Mouse (Mus musculus) frontal cortex, postnatal 10 days (tissue): Measurements from ENCODE around the gene Gm3045.

Experiments
- DNase-seq, 2 experiments: peaks; one replicate each; pipeline ENCODE4 v3.0.0; 2022; ENCODE audit warnings: low spot score in 2 of 2, mixed read lengths in 1 of 2

The Gm3045 gene

DNA sequence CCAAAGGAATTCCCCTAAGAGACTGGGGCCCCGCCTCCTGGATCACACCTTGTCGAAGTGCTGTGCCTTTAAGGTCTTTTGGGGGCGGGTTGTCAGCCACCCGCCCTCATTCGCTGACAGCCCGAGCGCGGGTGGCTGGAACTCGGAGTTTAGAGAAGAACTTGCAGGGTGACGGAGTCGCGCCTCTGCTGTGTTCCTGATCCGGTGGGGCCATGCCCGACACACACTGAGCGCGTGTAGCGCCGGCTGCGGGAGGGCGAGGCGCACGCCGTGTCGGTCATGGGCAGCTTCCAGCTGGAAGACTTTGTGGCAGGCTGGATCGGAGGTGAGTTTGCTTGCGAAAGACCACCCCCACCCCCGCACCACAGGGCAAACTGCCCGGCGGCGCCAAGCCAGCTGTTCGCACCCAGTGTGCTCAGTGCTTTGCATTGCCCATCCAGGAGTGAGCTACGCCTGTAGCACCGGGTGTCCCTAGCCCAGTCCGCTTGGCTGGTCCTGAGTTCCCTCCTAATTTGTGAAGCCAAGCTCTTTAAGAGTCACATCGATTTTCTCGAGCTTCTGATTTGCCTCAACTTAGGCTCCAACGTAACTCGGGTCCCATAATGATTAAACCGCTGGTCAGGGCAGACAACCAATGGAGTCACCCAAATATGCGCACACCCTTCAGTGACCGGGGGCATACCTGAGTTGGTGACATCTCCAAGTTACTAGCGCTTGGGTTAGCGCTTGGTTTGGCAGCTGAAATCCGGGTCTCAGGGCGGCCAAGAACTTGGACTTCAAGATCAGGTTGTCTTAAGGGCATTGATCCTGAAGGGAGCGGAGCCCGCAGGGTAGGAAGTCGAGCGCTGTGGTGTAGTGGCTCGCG lies 12.0 kb downstream of the Gm3045 start, which contains the start of gene Slc25a48:
TSS of gene Slc25a48 (plus strand) at position 145 of the 865 bp plus-strand sequence.
- DNase-seq, result no peak

DNA sequence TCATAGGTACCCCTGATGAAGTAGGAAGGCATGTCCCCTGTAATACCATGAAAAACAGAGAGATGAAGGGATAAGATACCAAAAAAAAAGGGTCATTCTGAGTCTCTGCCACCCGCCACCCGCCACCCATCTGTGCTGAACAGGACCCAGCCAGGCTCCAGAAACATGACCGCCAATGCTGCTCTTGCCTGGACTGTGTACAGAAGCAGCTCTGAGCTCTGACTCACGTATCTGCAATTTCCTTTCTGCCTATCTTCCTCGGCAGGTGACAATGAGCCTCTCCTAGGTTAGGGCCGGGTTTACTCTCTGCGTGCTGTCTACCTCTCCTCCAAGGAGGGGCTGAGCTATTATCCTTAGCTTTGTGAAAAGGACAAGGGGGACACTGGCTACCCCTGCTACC lies 17.0 kb downstream of the Gm3045 start:
- no peak for DNase-seq

DNA sequence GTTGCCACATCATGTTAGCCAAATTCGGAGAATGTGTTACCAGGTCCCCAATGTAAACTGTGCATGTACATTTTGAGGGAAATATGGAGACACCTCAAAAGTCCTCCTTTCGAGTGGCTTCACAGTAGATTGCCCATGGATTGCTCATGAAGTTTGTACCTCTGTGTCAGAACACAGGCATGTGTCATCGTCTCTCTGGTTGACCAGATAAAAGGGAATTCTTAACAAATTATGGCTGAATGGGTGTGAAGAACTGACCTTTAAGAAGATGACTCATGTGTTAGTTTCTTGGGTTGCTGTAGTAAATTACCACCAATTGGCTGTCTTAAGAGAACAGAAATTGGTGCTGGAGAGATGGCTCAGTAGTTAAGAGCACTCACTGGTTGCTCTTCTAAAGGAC lies 17.7 kb downstream of the Gm3045 start:
- no peak for DNase-seq

GRCm38 (mm10) chr13:56444996-56445395 lies 18.6 kb downstream of the Gm3045 start:
- no peak for DNase-seq

DNA sequence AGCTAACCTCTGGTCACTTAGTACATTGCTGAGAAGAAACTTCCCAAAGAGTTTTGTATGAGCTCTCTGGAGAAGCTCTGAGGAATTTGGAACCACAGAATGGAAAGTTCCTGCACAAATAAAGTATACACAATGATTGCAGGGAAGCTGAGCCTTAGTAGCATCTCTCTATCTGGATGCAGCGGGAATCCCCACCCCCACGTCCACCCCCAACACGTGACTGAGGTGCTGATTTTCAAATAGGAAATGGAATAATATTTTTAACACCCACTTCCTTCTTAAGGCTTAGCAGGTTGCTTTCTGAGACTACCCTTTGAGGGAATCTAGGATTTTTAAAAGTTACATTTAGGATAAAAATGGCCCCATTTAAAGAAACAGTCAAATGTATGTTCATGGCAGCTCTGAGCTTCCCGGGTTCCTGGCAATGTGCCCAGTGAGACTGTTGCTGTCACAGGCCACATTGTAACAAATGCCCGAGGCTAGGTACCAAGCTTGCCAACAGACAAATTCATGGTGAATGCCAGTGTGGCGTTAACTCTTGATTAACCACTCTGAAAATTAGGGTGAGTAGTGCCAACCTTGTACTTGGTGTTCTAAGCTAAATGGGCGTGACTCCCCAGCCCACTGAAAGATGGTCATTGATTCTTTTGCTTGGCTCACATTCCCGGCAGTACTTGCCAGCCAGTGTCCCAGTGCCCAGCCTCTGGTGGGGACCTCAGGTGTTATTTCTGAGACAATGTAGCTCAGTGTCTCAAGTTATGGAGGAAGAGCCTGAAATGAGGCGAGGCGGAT lies 23.0 kb downstream of the Gm3045 start:
- DNase-seq, result no peak

- no peak for DNase-seq
Measured at GRCm38 (mm10) chr13:56450035-56450434, 23.6 kb downstream of the Gm3045 start.

GRCm38 (mm10) chr13:56458001-56458400 lies 31.6 kb downstream of the Gm3045 start:
- no peak for DNase-seq

GRCm38 (mm10) chr13:56461460-56461859 lies 35.1 kb downstream of the Gm3045 start:
- DNase-seq, result no peak

- no peak for DNase-seq
Measured at GRCm38 (mm10) chr13:56462791-56463190, 36.4 kb downstream of the Gm3045 start.

DNA sequence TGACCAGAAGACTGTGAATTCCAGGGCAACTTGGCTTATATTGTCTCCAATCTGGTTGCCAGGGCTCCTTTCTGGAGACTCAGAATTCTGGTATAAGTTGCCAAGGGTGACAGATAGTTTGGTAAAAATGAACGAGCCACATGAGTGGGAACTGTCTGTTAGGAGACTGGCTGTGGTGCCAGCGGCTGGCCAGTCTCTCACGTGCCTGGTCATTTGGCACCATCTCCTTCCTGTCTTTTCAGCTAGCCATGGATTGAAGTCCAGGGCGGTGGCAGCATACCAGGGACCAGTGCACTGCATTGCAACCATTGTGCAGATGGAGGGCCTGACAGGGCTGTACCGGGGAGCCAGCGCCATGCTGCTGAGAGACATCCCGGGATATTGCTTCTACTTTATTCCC lies 36.9 kb downstream of the Gm3045 start:
- no peak for DNase-seq

GRCm38 (mm10) chr13:56463750-56464149 lies 37.4 kb downstream of the Gm3045 start:
- DNase-seq, result no peak

DNA sequence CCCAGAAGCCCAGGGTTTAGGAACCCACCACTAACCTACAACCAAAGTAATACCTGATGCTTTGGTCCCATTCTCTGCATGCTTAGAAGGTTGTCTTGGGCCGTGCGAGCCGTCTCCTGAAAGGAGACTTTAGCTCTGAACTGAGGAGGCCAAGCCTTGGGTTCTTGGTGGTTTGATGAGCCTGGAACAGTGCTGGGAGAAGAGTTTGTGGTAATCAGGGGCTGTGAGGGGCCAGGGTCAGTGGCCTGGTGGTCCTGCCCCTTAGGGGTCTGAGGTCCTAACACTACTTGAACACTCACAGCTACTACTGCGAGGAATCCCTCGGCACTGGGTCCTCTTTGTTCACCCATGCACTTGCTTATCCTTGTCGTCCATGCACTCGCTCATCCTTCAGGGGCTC lies 41.4 kb downstream of the Gm3045 start:
- DNase-seq, result no peak

DNA sequence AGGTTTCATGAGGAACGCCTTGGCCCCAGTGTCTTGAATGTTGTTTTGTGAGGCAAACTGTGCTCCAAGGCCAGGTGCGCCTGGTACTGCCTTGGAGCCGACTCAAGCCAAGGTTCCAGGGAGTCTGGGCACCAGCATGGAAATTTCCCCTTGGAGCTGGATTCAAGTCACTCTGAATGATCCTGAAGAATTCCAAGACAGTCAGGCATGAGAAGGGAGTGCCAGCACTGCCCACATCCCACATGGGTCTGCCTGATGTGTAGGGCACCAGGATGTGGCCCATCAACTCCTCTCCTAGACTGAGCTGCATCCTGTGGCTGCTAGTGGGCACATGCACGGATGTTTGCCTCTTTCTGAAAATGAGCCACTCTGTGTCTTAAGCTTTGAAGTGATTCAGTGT lies 42.1 kb downstream of the Gm3045 start:
- DNase-seq, result no peak

DNA sequence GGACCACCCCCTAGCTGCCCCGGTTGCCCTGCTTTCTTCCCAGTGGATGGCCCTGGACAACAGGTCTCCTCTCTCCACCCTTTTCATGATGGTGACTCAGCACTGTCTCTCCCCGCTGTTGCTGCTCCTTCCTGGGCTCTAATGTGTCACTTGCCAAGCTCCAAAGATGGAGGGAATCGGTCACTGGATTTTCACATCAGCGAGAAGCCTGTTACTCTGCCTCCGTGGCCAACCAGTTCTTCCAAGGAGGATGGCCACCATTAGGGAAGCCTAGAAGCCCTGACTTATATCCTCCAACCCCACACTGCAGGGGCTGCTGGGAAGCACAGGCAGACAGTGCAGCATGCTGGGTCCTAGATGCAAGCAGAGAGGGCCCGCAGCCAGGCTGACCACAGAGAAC lies 44.8 kb downstream of the Gm3045 start:
- DNase-seq, result no peak

- no peak for DNase-seq
Measured at GRCm38 (mm10) chr13:56471951-56472350, 45.6 kb downstream of the Gm3045 start.

DNA sequence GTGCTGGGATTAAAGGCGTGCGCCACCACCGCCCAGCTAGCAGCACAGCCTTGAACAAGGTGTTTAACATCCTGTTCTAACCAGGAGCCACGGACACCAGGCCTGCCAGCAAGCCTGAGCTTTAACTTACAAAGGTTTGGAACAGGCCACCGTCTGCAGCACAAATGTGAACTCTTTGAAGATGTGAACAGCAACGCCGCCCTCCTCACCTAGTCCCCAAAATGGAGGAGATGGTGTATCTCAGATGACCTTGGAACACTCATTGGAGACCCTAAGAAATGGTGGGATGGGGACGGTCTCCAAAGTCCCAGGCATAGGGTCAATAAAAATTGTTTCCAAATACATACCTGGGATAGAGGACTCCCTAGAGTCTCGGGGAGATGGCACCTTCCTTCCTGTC lies 46.3 kb downstream of the Gm3045 start:
- no peak for DNase-seq

DNA sequence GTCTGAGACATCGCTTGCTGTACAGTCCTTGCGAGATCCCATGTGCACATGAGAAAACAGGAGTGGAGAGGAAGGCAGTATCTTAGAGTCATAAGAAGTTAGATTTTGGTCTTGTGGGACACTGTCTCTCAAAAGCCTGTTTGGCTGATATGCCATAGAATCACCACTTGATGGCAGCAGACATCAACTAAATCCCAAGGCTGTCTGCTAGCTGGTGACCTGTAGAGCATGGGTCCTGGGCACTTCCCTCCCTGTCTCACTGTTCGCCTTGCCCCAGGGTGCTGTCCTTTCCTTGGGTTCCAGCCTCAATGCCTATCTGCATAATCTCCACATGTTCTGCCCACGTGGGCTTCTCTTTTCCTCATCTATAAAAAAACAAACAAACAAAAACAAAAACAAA lies 49.0 kb downstream of the Gm3045 start:
- no peak for DNase-seq

DNA sequence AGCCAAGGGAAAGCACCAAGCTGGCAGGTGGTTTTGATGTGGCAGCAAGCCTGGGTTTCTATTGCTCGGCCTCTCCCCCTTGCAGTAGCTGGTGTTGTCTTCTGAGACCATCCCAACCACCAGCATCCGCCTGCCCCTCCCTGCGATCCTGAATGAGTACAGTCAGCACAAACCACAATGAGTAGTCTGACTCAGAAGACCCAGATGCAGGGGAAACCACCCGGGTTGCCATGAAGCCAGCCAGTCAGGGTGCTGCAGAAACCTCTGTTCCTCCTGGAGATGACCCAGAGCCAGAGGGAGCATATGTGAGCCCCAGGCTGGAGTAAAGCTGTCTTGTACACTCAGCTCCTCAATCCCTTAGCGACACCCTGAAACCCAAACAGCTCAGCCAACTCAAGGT lies 50.4 kb downstream of the Gm3045 start:
- no peak for DNase-seq

DNA sequence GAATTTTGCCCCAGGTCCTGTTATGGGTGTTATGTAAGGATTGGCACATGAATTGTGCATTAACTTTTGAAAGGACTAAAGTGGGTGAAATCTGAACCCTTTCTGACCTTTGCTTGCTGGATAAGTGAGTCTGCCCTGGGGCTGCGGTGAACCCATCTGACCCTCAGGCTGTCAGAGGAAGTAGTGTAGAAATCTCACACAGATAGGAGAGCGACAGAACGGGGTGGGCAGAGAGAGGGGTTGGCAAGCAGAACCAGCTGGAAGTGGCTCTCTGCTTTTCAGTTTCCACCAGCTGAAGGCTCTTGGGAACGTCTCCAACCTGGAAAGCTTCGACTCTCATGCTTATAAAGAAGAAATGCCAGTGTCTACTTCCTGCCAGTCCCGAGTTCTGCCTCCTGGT lies 50.9 kb downstream of the Gm3045 start:
- DNase-seq, result peak; percentile 43 to 44

DNA sequence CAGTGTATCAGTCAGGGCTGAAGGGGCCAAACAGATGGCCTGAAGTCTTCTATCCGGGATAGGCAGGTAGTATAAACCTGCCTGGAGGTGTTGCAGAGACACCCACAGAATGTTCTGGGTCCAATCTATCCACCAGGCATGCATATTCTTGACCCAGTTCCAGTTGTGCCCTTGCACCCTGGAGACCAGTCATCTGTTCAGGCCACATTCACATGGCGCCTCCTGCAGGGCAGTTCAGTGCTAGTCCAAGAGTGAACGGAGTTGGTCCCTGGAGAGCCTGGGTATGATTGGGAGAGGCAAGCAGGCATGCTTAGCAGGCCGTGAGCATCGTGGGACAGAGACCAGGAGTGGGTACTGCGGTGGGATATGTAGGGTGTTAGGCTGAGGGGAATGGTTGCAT lies 51.6 kb downstream of the Gm3045 start:
- DNase-seq, result no peak

GRCm38 (mm10) chr13:56482146-56482545 lies 55.8 kb downstream of the Gm3045 start, which contains the start of gene Il9:
Gene Il9, minus strand, starts transcription at chr13:56482246.
- no peak for DNase-seq
